Mouse (Mus musculus) small intestine, adult 2 months (tissue): ENCODE measurements around the gene Plpp6. TPM values are rescaled to one million over a fixed set of nuclear protein-coding genes. Genes with fewer than 3 reads are reported as not detected.

Experiments used
- H3K27ac ChIP-seq: fragments of 200-500 bp; 2 replicates; pipeline ENCODE4 v1.5.1; 2012; ENCODE audit warnings: low read depth, low read length, control low read depth, inconsistent platforms; ENCODE audit not compliant: insufficient read depth
- H3K27me3 ChIP-seq: fragments of 200-500 bp; 2 replicates; pipeline ENCODE4 v1.6.1; 2012; ENCODE audit warnings: mild to moderate bottlenecking, moderate library complexity, low read length, inconsistent platforms; ENCODE audit not compliant: control insufficient read depth, insufficient read depth
- H3K36me3 ChIP-seq: fragments of 200-500 bp; 2 replicates; pipeline ENCODE4 v1.6.1; 2012; ENCODE audit warnings: mild to moderate bottlenecking, low read length, control low read depth, inconsistent platforms; ENCODE audit not compliant: control insufficient read depth, insufficient read depth
- H3K4me1 ChIP-seq: fragments of 200-500 bp; 2 replicates; pipeline ENCODE4 v1.6.1; 2012; ENCODE audit warnings: low read length, inconsistent platforms, mixed read lengths; ENCODE audit not compliant: control insufficient read depth, insufficient read depth, insufficient read length
- H3K4me3 ChIP-seq: fragments of 200-500 bp; 2 replicates; pipeline ENCODE4 v1.5.1; 2012; ENCODE audit warnings: low read depth, mild to moderate bottlenecking, control low read depth, inconsistent platforms, low read length, moderate library complexity
- CTCF ChIP-seq: fragments of 200-500 bp; IDR thresholded peaks from 2 replicates; pipeline ENCODE4 v1.5.1; 2012; ENCODE audit warnings: low read depth, mild to moderate bottlenecking, control low read depth, inconsistent platforms, low read length, moderate library complexity, mixed read lengths; ENCODE audit not compliant: insufficient replicate concordance, insufficient read length; ENCODE audit errors: extremely low read depth
- POLR2A ChIP-seq: fragments of 200-500 bp; IDR thresholded peaks from 2 replicates; pipeline ENCODE4 v1.6.1; 2012; ENCODE audit warnings: low read depth, mild to moderate bottlenecking, control low read depth, inconsistent platforms, low read length, moderate library complexity
- WGBS: fragments of 180-500 bp; shearing (Covaris S2); methylation state at CpG from one replicate; pipeline ENCODE4 v1.1.7; 2018; 5-methylcytosine and 5-hydroxymethylcytosine counted together
- polyA plus RNA-seq: library from polyadenylated mRNA; depleted of rRNA; stranded (reverse); fragments of >200 nt; gene quantifications from 2 replicates; pipeline ENCODE4 v1.2.3, GENCODE M21; 2012

The Plpp6 gene
- polyA plus RNA-seq, 1 experiment, result 27.8 TPM

- no peak for TF ChIP-seq POLR2A
- no peak for TF ChIP-seq CTCF
- H3K27me3 ChIP-seq, result no peaks in the 10 kb centered on the region
- H3K4me1 ChIP-seq, result peaks cover 10% of the 10 kb centered on the region; the same call in 1 of the 2 replicates
- H3K4me3 ChIP-seq, result no peak overlapping the region
- H3K27ac ChIP-seq, result no peak overlapping the region
- 71% methylated on average over 3 of the region's 3 CpGs for WGBS
- H3K36me3 ChIP-seq, result peaks cover 9% of the 10 kb centered on the region
Observed at GRCm38 (mm10) chr19:28963113-28963512, 640 bp upstream of the Plpp6 start.

- whole genome bisulfite sequencing, result 4% methylated on average over 4 of the region's 4 CpGs
- H3K27ac ChIP-seq, result no peak overlapping the region
- H3K4me1 ChIP-seq, result peaks cover 10% of the 10 kb centered on the region; the same call in 1 of the 2 replicates
- no peaks in the 10 kb centered on the region for H3K27me3 ChIP-seq
- H3K36me3 ChIP-seq, result peaks cover 9% of the 10 kb centered on the region
- TF ChIP-seq CTCF, result peak; percentile 57; the same call in 1 of the 2 replicates
- TF ChIP-seq POLR2A, result no peak
- H3K4me3 ChIP-seq, result peak overlapping the region; percentile 99
Observed at GRCm38 (mm10) chr19:28963513-28963841, 276 bp upstream of the Plpp6 start.

GRCm38 (mm10) chr19:28964552-28964903 is 775 bp downstream of the Plpp6 start:
- Histone ChIP-seq H3K4me1 (peaks cover 10% of the 10 kb centered on the region; the same call in 1 of the 2 replicates), H3K27me3 (no peaks in the 10 kb centered on the region), H3K36me3 (peaks cover 9% of the 10 kb centered on the region), H3K4me3 (peak overlapping the region; percentile 99), H3K27ac (peak overlapping the region; percentile 92; the same call in 1 of the 2 replicates)
- 4% methylated on average over 16 of the region's 16 CpGs for WGBS
- no peak for TF ChIP-seq CTCF
- no peak for TF ChIP-seq POLR2A

GRCm38 (mm10) chr19:28967652-28968051 is 3.9 kb downstream of the Plpp6 start, which contains the start of gene 4430402I18Rik:
TSS of gene 4430402I18Rik (minus strand) at chr19:28967800.
- H3K4me1 ChIP-seq, result peaks cover 10% of the 10 kb centered on the region; the same call in 1 of the 2 replicates
- 76% methylated on average over 11 of the region's 11 CpGs for WGBS
- H3K36me3 ChIP-seq, result peaks cover 9% of the 10 kb centered on the region
- H3K4me3 ChIP-seq, result no peak within 1 kb of the TSS
- no peaks in the 10 kb centered on the region for H3K27me3 ChIP-seq
- H3K27ac ChIP-seq, result no peak within 1 kb of the TSS
- TF ChIP-seq POLR2A (no peak), CTCF (no peak)

- Histone ChIP-seq H3K4me1 (peaks cover 10% of the 10 kb centered on the region; the same call in 1 of the 2 replicates), H3K36me3 (peaks cover 9% of the 10 kb centered on the region), H3K4me3 (no peak overlapping the region), H3K27ac (no peak overlapping the region), H3K27me3 (no peaks in the 10 kb centered on the region)
- TF ChIP-seq CTCF, result no peak
- no peak for TF ChIP-seq POLR2A
- 85% methylated on average over 4 of the region's 4 CpGs for WGBS
Observed at GRCm38 (mm10) chr19:28968178-28968577, 4.4 kb downstream of the Plpp6 start.

GRCm38 (mm10) chr19:28969231-28969630 is 5.5 kb downstream of the Plpp6 start:
- no peaks in the 10 kb centered on the region for H3K27me3 ChIP-seq
- H3K4me3 ChIP-seq, result no peak overlapping the region
- peaks cover 8% of the 10 kb centered on the region; the same call in 1 of the 2 replicates for H3K4me1 ChIP-seq
- H3K36me3 ChIP-seq, result peaks cover 9% of the 10 kb centered on the region
- WGBS, result 91% methylated on average over 5 of the region's 5 CpGs
- no peak overlapping the region for H3K27ac ChIP-seq
- TF ChIP-seq CTCF (no peak), POLR2A (no peak)

GRCm38 (mm10) chr19:28970251-28970650 is 6.5 kb downstream of the Plpp6 start:
- Histone ChIP-seq H3K27me3 (no peaks in the 10 kb centered on the region), H3K4me3 (no peak overlapping the region), H3K36me3 (peaks cover 9% of the 10 kb centered on the region), H3K4me1 (peaks cover 4% of the 10 kb centered on the region; the same call in 1 of the 2 replicates), H3K27ac (no peak overlapping the region)
- 73% methylated on average over 11 of the region's 11 CpGs for WGBS
- TF ChIP-seq POLR2A (no peak), CTCF (no peak)
